Mouse (Mus musculus): ENCODE measurements at regions not wholly inside any gene's neighbourhood (a gene's known extent, or its start where the extent isn't known, plus 50 kb on each side); places are given as distances from the start of the nearest gene placed in this dataset.
A peak's percentile ranks its signal among the peaks of the same experiment; 100 is the strongest.

GRCm38 (mm10) chr3:143576338-143577007 lies 628.5 kb downstream of the Lmo4 start:
- Histone ChIP-seq H3K4me1 (ENCODE audit: control insufficient read depth, insufficient read depth) (no peaks in the 10 kb centered on the region), H3K9ac (replicated peaks; ENCODE audit: low read depth, low read length) (no peak overlapping the region), H3K9me3 (replicated peaks; ENCODE audit: control insufficient read depth, low read length) (no peaks in the 10 kb centered on the region), H3K27me3 (ENCODE audit: control insufficient read depth, insufficient read depth, low read length) (no peaks in the 10 kb centered on the region), H3K4me2 (ENCODE audit: low read depth, low read length) (no peak overlapping the region), H3K36me3 (replicated peaks; ENCODE audit: control insufficient read depth, insufficient read depth, low read length) (no peaks in the 10 kb centered on the region), H3K27ac (ENCODE audit: low read depth) (no peak overlapping the region), H3K4me3 (ENCODE audit: low read depth, low read length) (no peak overlapping the region)
- no peak for TF ChIP-seq EP300 (IDR thresholded peaks at IDR 0.05; ENCODE audit: low read depth)
- no peak for TF ChIP-seq CTCF (IDR thresholded peaks at IDR 0.05; ENCODE audit: low read depth)
- DNase-seq (ENCODE audit: low spot score) (no peak), ATAC-seq (ENCODE audit: insufficient read depth, low read depth) (no peak)
- WGBS, result 73% methylated on average over 7 of the region's 7 CpGs

GRCm38 (mm10) chr3:143575737-143576136 lies 629.3 kb downstream of the Lmo4 start:
- Histone ChIP-seq H3K27ac (ENCODE audit: low read depth) (no peak overlapping the region), H3K4me2 (ENCODE audit: low read depth, low read length) (no peak overlapping the region), H3K4me3 (ENCODE audit: low read depth, low read length) (no peak overlapping the region), H3K36me3 (replicated peaks; ENCODE audit: control insufficient read depth, insufficient read depth, low read length) (no peaks in the 10 kb centered on the region), H3K27me3 (ENCODE audit: control insufficient read depth, insufficient read depth, low read length) (no peaks in the 10 kb centered on the region), H3K9me3 (replicated peaks; ENCODE audit: control insufficient read depth, low read length) (no peaks in the 10 kb centered on the region), H3K9ac (replicated peaks; ENCODE audit: low read depth, low read length) (no peak overlapping the region), H3K4me1 (ENCODE audit: control insufficient read depth, insufficient read depth) (no peaks in the 10 kb centered on the region)
- no peak for DNase-seq (ENCODE audit: low spot score)
- 93% methylated on average over 8 of the region's 8 CpGs for WGBS
- ATAC-seq (ENCODE audit: insufficient read depth, low read depth), result no peak
- TF ChIP-seq EP300 (IDR thresholded peaks at IDR 0.05; ENCODE audit: low read depth) (no peak), CTCF (IDR thresholded peaks at IDR 0.05; ENCODE audit: low read depth) (no peak)

- peak; percentile 55; the same call in 1 of the 2 replicates for ATAC-seq (ENCODE audit: insufficient read depth, low read depth)
- Histone ChIP-seq H3K4me2 (ENCODE audit: low read depth, low read length) (no peak overlapping the region), H3K27ac (ENCODE audit: low read depth) (peak overlapping the region; percentile 22; the same call in 1 of the 2 replicates), H3K4me1 (ENCODE audit: control insufficient read depth, insufficient read depth) (no peaks in the 10 kb centered on the region), H3K27me3 (ENCODE audit: control insufficient read depth, insufficient read depth, low read length) (no peaks in the 10 kb centered on the region), H3K9ac (replicated peaks; ENCODE audit: low read depth, low read length) (no peak overlapping the region), H3K4me3 (ENCODE audit: low read depth, low read length) (no peak overlapping the region), H3K36me3 (replicated peaks; ENCODE audit: control insufficient read depth, insufficient read depth, low read length) (no peaks in the 10 kb centered on the region), H3K9me3 (replicated peaks; ENCODE audit: control insufficient read depth, low read length) (no peaks in the 10 kb centered on the region)
- 27% methylated on average over 10 of the region's 10 CpGs for WGBS
- DNase-seq (ENCODE audit: low spot score), result no peak
- TF ChIP-seq EP300 (IDR thresholded peaks at IDR 0.05; ENCODE audit: low read depth) (no peak), CTCF (IDR thresholded peaks at IDR 0.05; ENCODE audit: low read depth) (no peak)
Observed at GRCm38 (mm10) chr3:143574035-143574864, 630.8 kb downstream of the Lmo4 start.

GRCm38 (mm10) chr3:143569930-143570329 lies 635.1 kb downstream of the Lmo4 start:
- Histone ChIP-seq H3K4me3 (ENCODE audit: low read depth, low read length) (no peak overlapping the region), H3K4me2 (ENCODE audit: low read depth, low read length) (no peak overlapping the region), H3K4me1 (ENCODE audit: control insufficient read depth, insufficient read depth) (no peaks in the 10 kb centered on the region), H3K9me3 (replicated peaks; ENCODE audit: control insufficient read depth, low read length) (no peaks in the 10 kb centered on the region), H3K36me3 (replicated peaks; ENCODE audit: control insufficient read depth, insufficient read depth, low read length) (no peaks in the 10 kb centered on the region), H3K9ac (replicated peaks; ENCODE audit: low read depth, low read length) (no peak overlapping the region), H3K27ac (ENCODE audit: low read depth) (no peak overlapping the region), H3K27me3 (ENCODE audit: control insufficient read depth, insufficient read depth, low read length) (no peaks in the 10 kb centered on the region)
- ATAC-seq (ENCODE audit: insufficient read depth, low read depth) (no peak), DNase-seq (ENCODE audit: low spot score) (no peak)
- TF ChIP-seq EP300 (IDR thresholded peaks at IDR 0.05; ENCODE audit: low read depth) (no peak), CTCF (IDR thresholded peaks at IDR 0.05; ENCODE audit: low read depth) (no peak)
- WGBS, result 83% methylated on average over 6 of the region's 6 CpGs

- H3K27ac ChIP-seq (ENCODE audit: low read depth), result no peak overlapping the region
- no peak for ATAC-seq (ENCODE audit: insufficient read depth, low read depth)
- H3K4me3 ChIP-seq (ENCODE audit: low read depth, low read length), result no peak overlapping the region
- no peaks in the 10 kb centered on the region for H3K27me3 ChIP-seq (ENCODE audit: control insufficient read depth, insufficient read depth, low read length)
- TF ChIP-seq CTCF (IDR thresholded peaks at IDR 0.05; ENCODE audit: low read depth) (no peak), EP300 (IDR thresholded peaks at IDR 0.05; ENCODE audit: low read depth) (no peak)
- H3K9me3 ChIP-seq (replicated peaks; ENCODE audit: control insufficient read depth, low read length), result no peaks in the 10 kb centered on the region
- no peak for DNase-seq (ENCODE audit: low spot score)
- H3K4me1 ChIP-seq (ENCODE audit: control insufficient read depth, insufficient read depth), result no peaks in the 10 kb centered on the region
- H3K9ac ChIP-seq (replicated peaks; ENCODE audit: low read depth, low read length), result no peak overlapping the region
- H3K36me3 ChIP-seq (replicated peaks; ENCODE audit: control insufficient read depth, insufficient read depth, low read length), result no peaks in the 10 kb centered on the region
- WGBS, result 77% methylated on average over 4 of the region's 4 CpGs
- H3K4me2 ChIP-seq (ENCODE audit: low read depth, low read length), result no peak overlapping the region
Observed at GRCm38 (mm10) chr3:143565067-143565466, 640.0 kb downstream of the Lmo4 start.

Data from heart, postnatal 0 days (tissue).